Mouse (Mus musculus): ENCODE data around the gene Chrd.

DNA sequence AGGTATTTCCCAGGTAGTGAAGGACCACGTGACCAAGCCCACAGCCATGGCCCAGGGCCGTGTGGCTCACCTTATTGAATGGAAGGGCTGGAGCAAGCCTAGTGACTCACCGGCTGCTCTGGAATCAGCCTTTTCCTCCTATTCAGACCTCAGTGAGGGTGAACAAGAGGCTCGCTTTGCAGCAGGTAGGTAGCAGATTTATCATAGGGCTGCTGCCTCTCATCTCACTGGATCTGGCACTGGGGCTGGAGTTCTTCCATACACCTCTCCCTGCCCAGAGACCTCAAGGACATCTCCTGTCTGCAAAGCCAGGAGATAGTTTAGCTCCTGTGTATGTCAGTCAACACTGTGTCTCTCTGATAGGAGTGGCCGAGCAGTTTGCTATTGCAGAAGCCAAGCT lies 33.7 kb upstream of the Chrd start:
- TF ChIP-seq CTCF (IDR thresholded peaks at IDR 0.05; ENCODE audit: low read depth, low read length) (no peak), POLR2A (IDR thresholded peaks at IDR 0.05; ENCODE audit: insufficient read depth, low read length) (no peak)

All from ES-Bruce4 (cell line).